Mouse (Mus musculus): Measurements from ENCODE around the gene Wnt8b. TPM values are rescaled to one million over a fixed set of nuclear protein-coding genes. Genes with fewer than 3 reads are reported as not detected.
"Not testable (repeated sequence)": the region's sequence is repeated elsewhere in the genome, so short reads cannot be mapped to it uniquely, and the experiment has no call there.

The Wnt8b gene
- 0.44 and 3.3 TPM in 2 replicates for polyA plus RNA-seq (2016; fragmentation: Nextera tagmentation; extraction: Ambion mirVana)

DNA sequence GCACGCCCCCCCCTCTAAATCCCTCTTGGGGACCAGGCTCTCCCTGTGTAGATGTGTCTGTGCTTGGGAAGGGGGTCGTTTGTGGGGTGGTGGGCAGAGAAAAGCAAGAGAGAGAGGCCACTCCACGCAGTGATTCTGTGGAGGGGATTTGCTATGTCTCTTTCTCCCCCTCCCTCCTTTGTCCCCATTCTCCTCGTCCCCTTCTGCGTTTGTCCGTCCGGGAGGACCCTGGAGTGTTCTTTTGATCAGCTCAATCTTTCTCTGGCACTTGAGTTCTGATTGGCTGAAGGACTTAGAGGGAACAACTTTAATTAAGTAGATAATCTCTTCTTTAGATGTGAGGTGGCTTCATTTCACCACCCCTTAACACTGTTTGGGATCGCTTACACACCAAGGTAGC is at the start of gene Wnt8b:
Wnt8b (plus strand) TSS at position 345 of the 400 bp plus-strand sequence.
- Histone ChIP-seq H3K4me3 (no peak within 1 kb of the TSS), H3K4me1 (replicated peaks) (peaks cover 19% of the 10 kb centered on the region; the same call in 1 of the 2 replicates), H3K27ac (no peak within 1 kb of the TSS), H3K36me3 (no peaks in the 10 kb centered on the region), H3K9me3 (no peaks in the 10 kb centered on the region), H3K27me3 (ENCODE audit: insufficient read depth, poor library complexity, severe bottlenecking) (peaks cover 100% of the 10 kb centered on the region)
- 24% methylated on average over 8 of the region's 8 CpGs for WGBS
- no peak for DNase-seq (ENCODE audit: low spot score)

- WGBS = 96% methylated on average over 3 of the region's 3 CpGs
Observed at GRCm38 (mm10) chr19:44445755-44446154, 47.5 kb upstream of the Wnt8b start.

GRCm38 (mm10) chr19:44447927-44448326 is 45.3 kb upstream of the Wnt8b start:
- Histone ChIP-seq H3K4me3 (no peak overlapping the region), H3K9me3 (no peaks in the 10 kb centered on the region), H3K27me3 (ENCODE audit: insufficient read depth, poor library complexity, severe bottlenecking) (no peaks in the 10 kb centered on the region), H3K36me3 (no peaks in the 10 kb centered on the region), H3K27ac (no peak overlapping the region), H3K4me1 (replicated peaks) (no peaks in the 10 kb centered on the region)
- WGBS = 88% methylated on average over 4 of the region's 4 CpGs
- DNase-seq (ENCODE audit: low spot score) = no peak

More at GRCm38 (mm10) chr19:44445755-44446154, 47.5 kb upstream of the Wnt8b start:
- Histone ChIP-seq H3K27me3 (ENCODE audit: insufficient read depth, poor library complexity, severe bottlenecking) (no peaks in the 10 kb centered on the region), H3K4me1 (replicated peaks) (no peaks in the 10 kb centered on the region), H3K9me3 (no peaks in the 10 kb centered on the region), H3K36me3 (no peaks in the 10 kb centered on the region), H3K27ac (no peak overlapping the region), H3K4me3 (no peak overlapping the region)
- no peak for DNase-seq (ENCODE audit: low spot score)

DNA sequence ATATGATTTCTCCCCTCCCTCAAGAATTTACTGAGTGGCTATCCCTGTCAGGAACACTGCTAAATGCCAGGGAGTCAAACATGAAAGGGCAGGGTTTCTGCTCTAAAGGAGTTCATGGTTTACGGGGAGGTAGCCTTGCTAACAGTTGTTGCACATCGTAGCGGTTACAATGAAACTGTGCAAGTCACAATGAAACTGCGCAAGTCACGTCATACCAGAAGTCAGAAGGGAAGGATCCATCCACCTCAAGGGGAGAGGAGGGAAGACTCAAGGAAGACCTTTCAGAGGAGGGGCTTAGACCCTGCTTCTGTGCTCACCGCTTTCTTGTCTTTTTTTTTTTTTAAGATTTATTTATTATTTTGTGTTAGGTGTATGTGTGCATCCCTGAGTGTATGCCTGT is 38.4 kb upstream of the Wnt8b start:
- no peaks in the 10 kb centered on the region for H3K36me3 ChIP-seq
- no peak overlapping the region for H3K27ac ChIP-seq
- H3K4me3 ChIP-seq = no peak overlapping the region
- no peaks in the 10 kb centered on the region for H3K27me3 ChIP-seq (ENCODE audit: insufficient read depth, poor library complexity, severe bottlenecking)
- 87% methylated on average over 6 of the region's 6 CpGs for WGBS
- peaks cover 8% of the 10 kb centered on the region for H3K4me1 ChIP-seq (replicated peaks)
- H3K9me3 ChIP-seq = no peaks in the 10 kb centered on the region
- DNase-seq (ENCODE audit: low spot score) = no peak

GRCm38 (mm10) chr19:44455356-44455755 is 37.9 kb upstream of the Wnt8b start:
- Histone ChIP-seq H3K36me3 (no peaks in the 10 kb centered on the region), H3K4me3 (no peak overlapping the region), H3K27me3 (ENCODE audit: insufficient read depth, poor library complexity, severe bottlenecking) (no peaks in the 10 kb centered on the region), H3K27ac (no peak overlapping the region), H3K9me3 (no peaks in the 10 kb centered on the region), H3K4me1 (replicated peaks) (peaks cover 8% of the 10 kb centered on the region)
- 86% methylated on average over 8 of the region's 8 CpGs for WGBS
- no peak for DNase-seq (ENCODE audit: low spot score)

- no peak overlapping the region for H3K4me3 ChIP-seq
- no peak overlapping the region for H3K27ac ChIP-seq
- H3K36me3 ChIP-seq = no peaks in the 10 kb centered on the region
- H3K4me1 ChIP-seq (replicated peaks) = peaks cover 12% of the 10 kb centered on the region
- no peaks in the 10 kb centered on the region for H3K9me3 ChIP-seq
- DNase-seq (ENCODE audit: low spot score) = no peak
- 64% methylated on average over 3 of the region's 3 CpGs for WGBS
- no peaks in the 10 kb centered on the region for H3K27me3 ChIP-seq (ENCODE audit: insufficient read depth, poor library complexity, severe bottlenecking)
Observed at GRCm38 (mm10) chr19:44457359-44458055, 35.8 kb upstream of the Wnt8b start.

DNA sequence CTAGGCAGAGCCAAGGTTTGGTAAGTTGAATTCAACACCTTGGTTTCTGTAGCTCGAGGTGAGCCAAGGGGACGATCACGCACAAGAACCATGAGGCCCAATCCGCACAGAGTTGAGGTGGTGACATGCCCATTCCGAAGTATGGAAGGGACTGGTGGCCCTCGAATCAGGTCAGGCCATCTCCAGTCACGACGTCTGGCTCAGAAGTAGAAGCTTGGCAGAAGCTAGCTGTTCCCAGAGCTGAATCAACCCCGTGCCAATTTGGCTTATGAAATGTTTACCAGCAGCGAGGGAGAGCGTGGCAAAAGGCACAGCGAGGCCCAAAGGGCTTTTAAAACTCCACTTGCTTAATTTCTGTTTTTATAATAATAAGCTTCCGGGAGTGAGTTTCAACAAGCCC is 34.6 kb upstream of the Wnt8b start:
- DNase-seq (ENCODE audit: low spot score) = no peak
- WGBS = 94% methylated on average over 13 of the region's 13 CpGs
- Histone ChIP-seq H3K4me1 (replicated peaks) (peaks cover 12% of the 10 kb centered on the region), H3K36me3 (no peaks in the 10 kb centered on the region), H3K4me3 (no peak overlapping the region), H3K27ac (no peak overlapping the region), H3K27me3 (ENCODE audit: insufficient read depth, poor library complexity, severe bottlenecking) (no peaks in the 10 kb centered on the region), H3K9me3 (no peaks in the 10 kb centered on the region)

DNA sequence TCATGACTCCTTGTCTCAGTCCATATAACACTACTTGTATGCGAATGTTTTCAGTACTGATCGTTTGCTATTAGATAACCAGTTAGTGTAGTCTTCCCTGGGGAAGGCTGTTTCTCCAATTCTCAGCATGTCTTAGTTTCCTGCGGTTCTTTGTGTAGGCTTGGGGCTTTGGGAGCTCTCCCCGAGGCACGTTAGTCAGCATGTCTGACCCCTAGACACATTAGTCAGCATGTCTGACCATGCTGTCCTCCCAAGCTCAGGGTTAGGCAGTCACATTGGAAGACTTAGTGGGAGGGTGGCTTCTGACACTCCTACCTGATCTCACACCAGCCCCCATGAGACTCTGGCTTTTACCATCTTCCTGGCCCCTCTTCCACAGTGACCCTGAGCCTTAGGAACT is 32.8 kb upstream of the Wnt8b start:
- no peaks in the 10 kb centered on the region for H3K9me3 ChIP-seq
- WGBS = 79% methylated on average over 5 of the region's 5 CpGs
- peaks cover 12% of the 10 kb centered on the region for H3K4me1 ChIP-seq (replicated peaks)
- H3K36me3 ChIP-seq = no peaks in the 10 kb centered on the region
- no peak overlapping the region for H3K4me3 ChIP-seq
- no peaks in the 10 kb centered on the region for H3K27me3 ChIP-seq (ENCODE audit: insufficient read depth, poor library complexity, severe bottlenecking)
- no peak for DNase-seq (ENCODE audit: low spot score)
- H3K27ac ChIP-seq = no peak overlapping the region

DNA sequence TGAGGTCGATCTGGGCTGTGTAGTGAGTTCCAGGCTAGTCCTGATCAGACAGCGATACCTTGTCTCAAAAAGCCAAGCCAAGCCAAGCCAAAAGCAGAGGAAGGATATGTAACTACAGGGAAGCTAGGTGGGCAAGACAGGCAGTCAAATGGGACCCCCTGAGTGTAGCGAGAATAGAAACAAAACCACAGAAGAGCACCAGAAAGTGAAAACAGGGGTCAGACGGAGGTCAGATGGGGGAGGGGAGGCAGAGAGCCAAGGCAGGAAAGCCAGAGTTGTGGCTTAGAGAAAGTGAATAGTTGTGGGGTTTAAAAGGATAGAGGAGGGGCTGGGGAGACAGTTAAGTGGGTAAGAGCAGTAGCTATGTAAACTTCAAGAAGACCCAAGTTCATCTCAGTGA is 31.8 kb upstream of the Wnt8b start:
- peaks cover 12% of the 10 kb centered on the region for H3K4me1 ChIP-seq (replicated peaks)
- DNase-seq (ENCODE audit: low spot score) = no peak
- H3K27me3 ChIP-seq (ENCODE audit: insufficient read depth, poor library complexity, severe bottlenecking) = no peaks in the 10 kb centered on the region
- no peak overlapping the region for H3K27ac ChIP-seq
- H3K4me3 ChIP-seq = no peak overlapping the region
- 52% methylated on average over 4 of the region's 4 CpGs for WGBS
- H3K9me3 ChIP-seq = no peaks in the 10 kb centered on the region
- no peaks in the 10 kb centered on the region for H3K36me3 ChIP-seq

- H3K36me3 ChIP-seq = no peaks in the 10 kb centered on the region
- no peaks in the 10 kb centered on the region for H3K9me3 ChIP-seq
- no peak for DNase-seq (ENCODE audit: low spot score)
- no peak overlapping the region for H3K27ac ChIP-seq
- peaks cover 12% of the 10 kb centered on the region for H3K4me1 ChIP-seq (replicated peaks)
- 90% methylated on average over 4 of the region's 4 CpGs for WGBS
- H3K27me3 ChIP-seq (ENCODE audit: insufficient read depth, poor library complexity, severe bottlenecking) = no peaks in the 10 kb centered on the region
- H3K4me3 ChIP-seq = no peak overlapping the region
Observed at GRCm38 (mm10) chr19:44462141-44462540, 31.1 kb upstream of the Wnt8b start.

- 76% methylated on average over 14 of the region's 14 CpGs for WGBS
- not testable (repeated sequence) for H3K27ac ChIP-seq; DNase-seq (ENCODE audit: low spot score)
Observed at GRCm38 (mm10) chr19:44465960-44466525, 27.2 kb upstream of the Wnt8b start.

DNA sequence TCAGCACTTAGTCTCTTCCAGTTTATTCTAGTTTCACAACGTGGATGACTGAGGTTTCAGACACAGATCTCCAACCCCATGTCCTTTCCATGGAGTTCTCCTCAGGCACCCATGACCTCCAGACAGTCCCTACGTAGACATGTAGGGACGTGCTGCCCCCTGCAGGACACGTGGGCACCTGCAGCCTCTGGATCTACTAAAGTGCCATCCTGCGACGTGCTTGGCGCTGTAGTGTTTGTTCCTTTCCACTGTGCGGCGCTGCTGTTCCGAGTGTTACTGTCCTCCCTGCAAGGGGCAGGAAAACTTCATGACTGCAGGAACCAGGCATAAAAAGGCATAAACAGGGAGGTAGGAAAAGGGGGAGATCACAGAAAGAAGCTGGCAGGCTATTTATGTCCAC is 19.1 kb upstream of the Wnt8b start:
- Histone ChIP-seq H3K9me3 (no peaks in the 10 kb centered on the region), H3K36me3 (no peaks in the 10 kb centered on the region), H3K4me1 (replicated peaks) (no peaks in the 10 kb centered on the region), H3K27me3 (ENCODE audit: insufficient read depth, poor library complexity, severe bottlenecking) (peaks cover 32% of the 10 kb centered on the region), H3K27ac (no peak overlapping the region), H3K4me3 (no peak overlapping the region)
- peak; percentile 83 for DNase-seq (ENCODE audit: low spot score)
- WGBS = 3% methylated on average over 10 of the region's 10 CpGs

More at GRCm38 (mm10) chr19:44465960-44466525, 27.2 kb upstream of the Wnt8b start:
- H3K36me3 ChIP-seq; H3K27me3 ChIP-seq (ENCODE audit: insufficient read depth, poor library complexity, severe bottlenecking); H3K4me3 ChIP-seq; H3K4me1 ChIP-seq (replicated peaks); H3K9me3 ChIP-seq: not testable (repeated sequence)

DNA sequence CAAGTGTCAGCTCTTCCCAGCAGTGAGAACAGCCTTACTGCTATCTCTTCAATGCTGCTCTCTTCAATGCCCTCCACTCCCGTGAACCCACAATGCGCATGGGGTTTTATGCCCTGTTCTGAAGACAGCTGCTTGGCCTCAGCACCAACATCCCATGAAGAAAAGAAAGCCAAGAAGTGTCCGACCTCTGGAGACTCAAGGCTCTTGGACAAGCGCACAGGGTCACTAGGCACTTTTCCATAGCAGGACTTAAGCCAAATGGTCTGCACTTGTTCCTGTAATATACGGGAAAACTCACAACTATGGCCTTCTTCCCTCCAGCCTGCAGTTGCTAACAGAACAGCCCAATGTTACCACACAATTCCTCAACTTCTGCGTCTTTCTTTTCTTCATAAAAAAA is 18.0 kb upstream of the Wnt8b start:
- DNase-seq (ENCODE audit: low spot score) = no peak
- H3K9me3 ChIP-seq = no peaks in the 10 kb centered on the region
- H3K27ac ChIP-seq = no peak overlapping the region
- H3K4me3 ChIP-seq = no peak overlapping the region
- H3K36me3 ChIP-seq = no peaks in the 10 kb centered on the region
- no peaks in the 10 kb centered on the region for H3K4me1 ChIP-seq (replicated peaks)
- WGBS = 90% methylated on average over 6 of the region's 6 CpGs
- H3K27me3 ChIP-seq (ENCODE audit: insufficient read depth, poor library complexity, severe bottlenecking) = peaks cover 32% of the 10 kb centered on the region
